Comparison of ENCODE assay signal across 8 mouse cellular contexts in the genomic region with DNA sequence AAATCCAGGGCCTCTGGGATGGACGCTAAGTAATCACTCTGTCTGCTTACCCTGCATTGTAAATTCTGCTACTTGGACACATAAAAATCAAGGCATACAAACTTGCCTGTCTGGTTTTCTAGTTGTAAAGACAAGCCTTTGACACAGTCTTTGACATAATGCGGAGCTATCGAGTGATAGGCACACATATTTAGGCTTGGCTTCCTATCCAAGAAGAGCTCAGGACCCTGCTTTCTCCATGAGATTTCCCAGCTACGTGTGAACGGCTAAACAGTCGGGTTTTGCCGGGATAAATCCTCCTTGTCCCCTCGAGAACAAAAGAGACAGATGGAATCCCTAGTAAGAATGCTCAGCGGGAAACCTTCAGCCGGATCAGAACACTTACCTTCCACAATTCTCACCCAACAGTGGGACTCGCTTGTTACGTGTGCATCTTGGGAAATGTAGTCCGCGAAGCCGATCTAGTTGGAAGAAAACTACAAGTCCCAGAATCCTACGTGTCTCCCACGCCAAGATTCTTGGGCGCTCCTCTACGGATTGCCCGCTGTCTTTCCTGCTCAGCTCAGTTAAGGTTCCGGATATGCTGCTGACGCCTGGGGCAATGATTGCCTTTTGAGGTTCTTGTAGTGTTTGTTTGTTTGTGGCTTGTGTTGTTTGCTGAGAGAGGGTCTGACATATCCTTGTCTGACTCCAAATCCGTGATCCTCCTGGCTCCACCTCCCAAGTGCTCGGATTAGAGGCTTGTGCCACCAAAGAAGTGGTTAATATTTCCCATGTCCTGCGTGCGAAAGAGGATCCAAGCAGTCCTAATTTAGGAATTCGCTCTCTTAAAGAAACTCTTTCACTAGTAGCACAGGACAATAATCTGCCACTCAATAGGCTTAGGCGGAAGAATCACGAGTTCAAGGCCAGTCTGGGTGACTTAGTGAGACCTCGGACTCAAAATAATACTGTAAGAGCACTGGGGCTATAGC. TPM values are rescaled to one million over a fixed set of nuclear protein-coding genes. Genes with fewer than 3 reads are reported as not detected.
A peak's percentile ranks its signal among the peaks of the same experiment; 100 is the strongest.
DNase-seq lines count a peak whose midpoint lies in the region; ATAC-seq and TF ChIP-seq lines count a peak whose summit lies in the region.

A gene (minus strand): TSS at position 779 of the 974 bp plus-strand sequence.

- peaks cover 74% of the 10 kb centered on the region for H3K4me1 ChIP-seq in E14TG2a.4 (replicated peaks; ENCODE audit: low read depth, low read length)
- peaks cover 47% of the 10 kb centered on the region for H3K4me1 ChIP-seq in forebrain, embryonic 10.5 days
- H3K4me1 ChIP-seq in heart, embryonic 15.5 days (replicated peaks), result peaks cover 23% of the 10 kb centered on the region
- peaks cover 3 to 10% of the 10 kb centered on the region in 2 experiments; a peak in 3 of 4 replicates for H3K4me1 ChIP-seq in liver, embryonic 14.5 days (replicated peaks; ENCODE audit: control insufficient read depth in 2 of 2, insufficient read depth in 2 of 2, low read length in 1 of 2)
- peaks cover 8% of the 10 kb centered on the region; the same call in 1 of the 2 replicates for H3K4me1 ChIP-seq in neural tube, embryonic 11.5 days (ENCODE audit: control insufficient read depth, insufficient read depth, low read length)

- peak within 1 kb of the TSS; percentile 82 for H3K27ac ChIP-seq in forebrain, embryonic 10.5 days
- H3K27ac ChIP-seq in heart, embryonic 15.5 days, result peak within 1 kb of the TSS; percentile 77
- peak within 1 kb of the TSS; percentile 54 for H3K27ac ChIP-seq in liver, embryonic 14.5 days
- H3K27ac ChIP-seq in neural tube, embryonic 11.5 days (ENCODE audit: low read depth, low read length), result 0 out of 2 replicates have a peak within 1 kb of the TSS, but pooled peaks have one; percentile 2

- H3K9ac ChIP-seq in heart, embryonic 15.5 days, result peak within 1 kb of the TSS; percentile 70
- H3K9ac ChIP-seq in liver, embryonic 14.5 days (replicated peaks), result peak within 1 kb of the TSS; percentile 78
- H3K9ac ChIP-seq in neural tube, embryonic 11.5 days (ENCODE audit: low read length), result peak within 1 kb of the TSS; percentile 48

- peak within 1 kb of the TSS; percentile 73 for H3K4me2 ChIP-seq in heart, embryonic 15.5 days
- peak within 1 kb of the TSS; percentile 75 for H3K4me2 ChIP-seq in liver, embryonic 14.5 days (ENCODE audit: low read depth)
- H3K4me2 ChIP-seq in neural tube, embryonic 11.5 days (ENCODE audit: low read depth), result peak within 1 kb of the TSS; percentile 50

- 9% methylated on average over 30 of the region's 30 CpGs for WGBS in forebrain, embryonic 10.5 days
- 6% methylated on average over 30 of the region's 30 CpGs for WGBS in heart, embryonic 15.5 days
- WGBS in liver, embryonic 14.5 days (ENCODE audit: insufficient replicate concordance), result 7% methylated on average over 30 of the region's 30 CpGs
- WGBS in neural tube, embryonic 11.5 days, result 10% methylated on average over 30 of the region's 30 CpGs

- no peaks in the 10 kb centered on the region for H3K9me3 ChIP-seq in E14TG2a.4 (ENCODE audit: low read length)
- no peaks in the 10 kb centered on the region for H3K9me3 ChIP-seq in forebrain, embryonic 10.5 days
- no peaks in the 10 kb centered on the region for H3K9me3 ChIP-seq in heart, embryonic 15.5 days (replicated peaks)
- no peaks in the 10 kb centered on the region for H3K9me3 ChIP-seq in liver, embryonic 14.5 days (ENCODE audit: control insufficient read depth, low read length)
- no peaks in the 10 kb centered on the region for H3K9me3 ChIP-seq in neural tube, embryonic 11.5 days (ENCODE audit: control insufficient read depth, low read length)

- peak; percentile 89 for DNase-seq in c-Kit-negative CD71-positive TER-119-positive erythroid progenitor cells, embryonic 14.5 days (ENCODE audit: low read depth, low spot score)
- peak; percentile 84 for DNase-seq in forebrain, embryonic 10.5 days (ENCODE audit: extremely low spot score, low spot score)
- DNase-seq in kidney, postnatal 25 days, result peak; percentile 86 to 92
- DNase-seq in liver, embryonic 14.5 days (ENCODE audit: low read depth in 3 of 3, low spot score in 3 of 3), result peak; percentile 87 to 93 (median 92)
- DNase-seq in neural tube, embryonic 11.5 days (ENCODE audit: low spot score), result peak; percentile 87
- peak; percentile 90 for DNase-seq in testis, postnatal 14 days (ENCODE audit: low spot score)

- H3K36me3 ChIP-seq in E14TG2a.4 (ENCODE audit: insufficient read depth, low read length), result no peaks in the 10 kb centered on the region; the same call in 1 of the 2 replicates
- H3K36me3 ChIP-seq in forebrain, embryonic 10.5 days (replicated peaks), result no peaks in the 10 kb centered on the region; the same call in 1 of the 2 replicates
- no peaks in the 10 kb centered on the region for H3K36me3 ChIP-seq in heart, embryonic 15.5 days
- no peaks in the 10 kb centered on the region for H3K36me3 ChIP-seq in liver, embryonic 14.5 days (replicated peaks; ENCODE audit: control insufficient read depth, insufficient read depth, low read depth)
- no peaks in the 10 kb centered on the region for H3K36me3 ChIP-seq in neural tube, embryonic 11.5 days (ENCODE audit: control insufficient read depth, insufficient read depth, low read length)

- TF ChIP-seq CTCF in E14TG2a.4 (conservative IDR thresholded peaks at IDR 0.05; ENCODE audit: low read length), result no peak
- no peak for TF ChIP-seq CTCF in liver, embryonic 14.5 days (IDR thresholded peaks at IDR 0.05; ENCODE audit: low read depth)

- peak; percentile 85 for ATAC-seq in heart, embryonic 15.5 days (replicated peaks; ENCODE audit: insufficient number of reproducible peaks, insufficient read depth, low FRiP score, low read depth)
- peak; percentile 84 for ATAC-seq in liver, embryonic 14.5 days (ENCODE audit: insufficient read depth)
- peak; percentile 79 for ATAC-seq in neural tube, embryonic 11.5 days (ENCODE audit: insufficient read depth, low FRiP score, low TSS enrichment)

- H3K4me3 ChIP-seq in E14TG2a.4 (replicated peaks; ENCODE audit: low read length), result peak within 1 kb of the TSS; percentile 74
- H3K4me3 ChIP-seq in forebrain, embryonic 10.5 days, result peak within 1 kb of the TSS; percentile 54
- H3K4me3 ChIP-seq in heart, embryonic 15.5 days, result peak within 1 kb of the TSS; percentile 56
- peak within 1 kb of the TSS; percentile 59 to 86 for H3K4me3 ChIP-seq in liver, embryonic 14.5 days (ENCODE audit: insufficient read depth in 1 of 2, low read depth in 2 of 2, low read length in 2 of 2)
- H3K4me3 ChIP-seq in neural tube, embryonic 11.5 days (ENCODE audit: low read depth, low read length), result peak within 1 kb of the TSS; percentile 31

- no peak for TF ChIP-seq EP300 in liver, embryonic 14.5 days (IDR thresholded peaks at IDR 0.05; ENCODE audit: low read depth)

- H3K27me3 ChIP-seq in E14TG2a.4 (ENCODE audit: insufficient read depth, low read length), result peaks cover 8% of the 10 kb centered on the region
- H3K27me3 ChIP-seq in forebrain, embryonic 10.5 days (ENCODE audit: poor library complexity, severe bottlenecking), result peaks cover 45% of the 10 kb centered on the region
- no peaks in the 10 kb centered on the region for H3K27me3 ChIP-seq in heart, embryonic 15.5 days
- H3K27me3 ChIP-seq in liver, embryonic 14.5 days (ENCODE audit: control insufficient read depth, insufficient read depth, low read length), result no peaks in the 10 kb centered on the region
- peaks cover 13% of the 10 kb centered on the region for H3K27me3 ChIP-seq in neural tube, embryonic 11.5 days (ENCODE audit: control insufficient read depth, insufficient read depth, low read length)

RNA-seq across cellular contexts. Expression of the gene that starts here (rescaled TPM):
- 13.1 and 13.9 TPM in 2 replicates for polyA plus RNA-seq in forebrain, embryonic 10.5 days (2016; fragmentation: Nextera tagmentation; extraction: Ambion mirVana)
- polyA plus RNA-seq in heart, embryonic 15.5 days (2015; fragmentation: Nextera tagmentation; extraction: Ambion mirVana), result 20.9 TPM in 2 replicates
- 8.4 and 9.4 TPM in 2 replicates for polyA plus RNA-seq in liver, embryonic 14.5 days (2012; rRNA removed)
- polyA plus RNA-seq in liver, embryonic 14.5 days (2014; fragmentation: Nextera tagmentation; extraction: Ambion mirVana), result 2.8 and 3.9 TPM in 2 replicates
- polyA plus RNA-seq in neural tube, embryonic 11.5 days (2014; fragmentation: Nextera tagmentation; extraction: Ambion mirVana), result 15.5 and 23.5 TPM in 2 replicates

Comparison
In these comparisons a context has a peak if more than half of its experiments do, and no peak if none do; other contexts are left out.
1. Peak in every context shown above with its lines: DNase-seq, ATAC-seq, H3K4me3 ChIP-seq and H3K27ac ChIP-seq.
2. H3K27ac ChIP-seq: peak in every context shown above with its lines; median percentile 82 in forebrain, embryonic 10.5 days; 77 in heart, embryonic 15.5 days; 54 in liver, embryonic 14.5 days; 2 in neural tube, embryonic 11.5 days.